Mouse (Mus musculus) retina, adult 2 months (tissue): Measurements from ENCODE around the gene Mettl16.
A peak's percentile ranks its signal among the peaks of the same experiment; 100 is the strongest.

ENCODE experiments used
- DNase-seq: peaks from one replicate; pipeline ENCODE4 v3.0.0-alpha.2; 2012; ENCODE audit warnings: low read depth, low spot score

Gene Mettl16

DNA sequence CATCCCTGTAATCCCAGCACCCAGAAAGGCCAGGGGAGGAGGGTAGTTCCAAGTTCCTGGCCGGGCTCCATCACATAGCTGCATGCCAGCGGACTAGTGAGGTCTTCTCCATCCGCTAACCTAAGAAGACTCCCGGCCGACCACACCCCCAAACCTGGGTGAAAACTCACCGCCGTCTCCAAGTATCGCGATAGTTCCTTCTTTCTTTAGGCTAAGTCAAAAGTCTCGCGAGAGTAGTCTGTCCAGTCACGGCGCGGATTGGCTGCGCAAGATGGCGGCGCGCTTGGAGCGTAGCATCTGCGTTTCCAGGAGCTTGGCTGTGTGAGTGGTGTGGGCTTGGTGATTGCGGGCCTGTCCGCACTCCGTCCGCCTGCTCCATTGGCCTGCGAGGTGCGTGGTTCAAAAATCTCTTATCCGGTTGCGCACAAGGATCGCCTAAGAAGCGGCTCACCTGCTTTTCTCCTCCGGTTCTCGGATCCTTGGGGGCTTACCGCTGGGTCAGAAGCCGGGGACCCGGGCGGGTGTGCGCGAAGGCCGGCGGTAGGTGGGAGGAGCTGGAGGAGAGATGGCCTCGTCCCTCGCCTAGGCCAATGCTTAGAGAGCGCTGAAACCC, at the start of gene Mettl16:
TSS of gene Mettl16 (plus strand) at position 236 of the 613 bp plus-strand sequence.
- DNase-seq, result peak; percentile 94

DNA sequence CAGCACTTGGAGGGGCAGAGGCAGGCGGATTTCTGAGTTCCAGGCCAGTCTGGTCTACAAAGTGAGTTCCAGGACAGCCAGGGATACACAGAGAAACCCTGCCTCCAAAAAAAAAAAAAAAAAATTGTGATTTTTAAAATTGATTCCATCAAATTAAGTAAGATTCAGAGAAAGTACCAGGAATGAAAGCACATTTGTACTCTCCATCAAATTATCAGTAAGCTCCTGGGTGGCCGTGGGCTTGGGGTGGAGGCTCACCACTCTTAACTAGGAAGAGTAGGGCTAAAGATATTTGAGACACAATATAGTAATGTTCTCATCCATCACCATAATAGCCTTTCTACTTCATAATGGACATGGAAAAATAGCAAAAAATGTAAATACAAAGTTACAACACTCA, 49.5 kb upstream of the Mettl16 start:
- DNase-seq, result no peak

DNA sequence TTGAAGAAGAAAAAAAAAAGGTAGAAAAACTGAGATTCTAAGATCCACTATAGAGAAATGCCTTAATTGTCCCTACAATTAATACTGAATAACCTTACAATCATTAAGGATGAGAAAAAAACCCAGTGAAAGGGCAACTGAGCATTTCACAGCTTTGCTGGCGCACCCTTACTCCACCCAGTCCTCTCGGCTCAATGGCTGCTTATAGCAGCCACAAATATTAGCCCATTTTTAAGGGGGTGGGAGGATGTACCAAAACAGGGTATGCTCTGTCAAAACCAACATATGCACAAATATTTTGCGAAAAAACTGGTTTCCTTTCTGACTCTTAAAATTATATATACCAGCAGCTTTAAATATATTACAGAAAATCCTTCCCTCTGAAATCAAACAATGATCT, 48.7 kb upstream of the Mettl16 start:
- no peak for DNase-seq

DNA sequence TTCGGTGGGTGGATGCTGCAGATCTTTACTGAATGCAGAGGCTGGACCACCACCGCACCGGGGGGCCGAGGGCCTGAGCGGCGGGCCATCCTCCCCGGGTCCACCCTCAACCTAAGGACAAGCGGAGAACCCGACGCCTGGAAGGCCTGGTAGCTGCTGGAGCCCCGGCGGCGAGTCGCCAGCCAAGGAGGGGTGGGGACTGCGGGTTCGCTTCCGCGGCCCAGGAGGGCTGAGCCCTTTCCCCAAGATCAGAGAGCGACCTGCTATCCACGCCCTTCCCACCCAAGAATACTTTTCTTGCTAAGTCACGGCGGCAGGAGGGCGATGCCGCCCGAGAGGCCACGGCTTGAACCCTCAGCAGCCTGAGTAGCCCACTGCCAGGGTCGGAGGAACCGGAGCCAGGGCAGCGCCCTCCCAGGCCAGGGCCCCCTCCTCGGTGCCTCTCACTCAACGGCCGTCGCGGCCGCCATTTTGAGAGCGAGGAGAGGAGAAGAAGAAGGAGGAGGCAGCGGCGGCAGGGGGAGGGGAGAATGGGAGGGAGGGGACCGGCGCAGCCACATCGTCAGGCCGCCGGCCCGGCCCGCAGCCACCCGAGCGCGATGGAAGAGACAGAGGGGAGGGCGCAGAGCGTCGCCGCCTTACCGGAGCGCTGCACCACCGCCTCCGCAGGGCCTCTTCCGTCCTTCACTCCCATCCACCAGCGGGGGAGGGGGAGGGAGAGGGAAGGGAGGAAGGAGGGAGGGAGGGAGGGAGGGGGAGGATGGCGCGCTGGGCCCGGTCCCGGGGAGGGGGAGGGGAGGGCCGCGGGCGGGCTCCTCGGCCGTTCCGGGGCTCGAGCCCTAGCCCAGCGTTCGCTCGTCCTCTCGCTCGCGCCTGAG, 47.0 kb upstream of the Mettl16 start:
- peak; percentile 85 for DNase-seq

DNA sequence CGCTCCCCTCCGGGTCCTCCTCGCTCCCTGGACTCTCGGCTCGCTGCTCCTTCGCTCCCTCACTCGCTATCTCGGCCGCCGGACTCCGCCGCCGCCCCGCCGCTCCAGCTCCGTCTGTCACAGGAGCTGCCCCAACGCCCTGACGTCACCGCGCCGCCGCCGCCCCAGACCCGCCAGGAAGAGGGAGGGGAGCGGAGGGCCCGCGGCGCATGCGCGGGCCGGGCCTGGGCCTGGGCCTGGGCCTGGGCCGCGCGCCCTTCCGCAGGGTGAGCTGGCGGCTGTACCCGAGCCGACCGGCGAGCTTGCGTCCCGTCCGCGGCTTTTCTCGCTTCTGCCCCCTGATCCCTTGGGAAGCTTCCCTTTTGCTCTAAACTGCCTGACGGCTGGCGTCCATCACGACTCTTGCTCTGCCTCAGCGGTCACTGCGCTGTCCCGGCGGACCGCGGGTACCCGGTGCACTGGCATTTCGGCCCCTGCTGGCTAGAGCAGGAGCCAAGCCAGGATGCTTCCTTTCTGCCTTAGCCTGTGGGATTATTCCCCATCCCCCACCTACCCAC, 46.3 kb upstream of the Mettl16 start, which contains the start of gene Pafah1b1:
TSS of gene Pafah1b1 (minus strand) at position 436 of the 557 bp plus-strand sequence.
- peak; percentile 88 for DNase-seq

DNA sequence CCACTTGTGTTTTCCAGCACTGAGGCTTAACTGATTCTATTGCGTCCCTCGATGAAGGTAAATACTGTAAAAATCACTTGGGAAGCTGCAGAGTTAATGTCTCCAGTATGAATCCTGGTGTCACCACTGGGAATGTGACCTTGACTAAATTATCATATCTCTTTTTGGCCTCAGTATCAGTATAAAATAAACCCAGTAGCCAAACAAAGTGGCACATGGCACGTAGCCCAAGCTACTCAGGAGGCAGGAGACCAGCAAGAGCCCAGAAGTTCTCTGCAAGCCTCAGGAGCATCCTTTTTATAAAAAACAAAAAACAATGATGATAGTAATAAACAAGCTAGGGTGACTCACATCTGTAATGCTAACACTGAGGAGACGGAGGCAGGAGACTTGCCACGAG, 45.4 kb upstream of the Mettl16 start:
- DNase-seq, result no peak

DNA sequence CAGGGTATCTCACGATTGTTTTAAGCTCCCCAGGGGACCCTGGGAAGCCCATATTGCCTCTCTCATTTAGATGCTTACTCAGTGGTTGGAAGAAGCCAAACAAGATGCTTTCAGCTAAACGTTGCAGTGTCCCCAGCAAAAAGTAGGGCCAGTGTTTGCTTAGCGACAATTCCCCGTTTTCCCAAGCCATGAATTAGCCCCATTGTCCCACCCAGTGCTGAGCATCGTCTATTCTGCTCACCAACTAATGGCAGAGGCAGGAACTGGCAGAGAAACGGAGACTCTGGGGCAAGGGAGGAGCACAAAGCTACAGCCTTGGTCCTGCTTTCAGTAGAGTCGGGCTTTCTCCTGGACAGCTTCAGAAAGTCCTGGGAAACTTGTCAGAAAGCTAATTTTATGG, 35.7 kb upstream of the Mettl16 start:
- no peak for DNase-seq

DNA sequence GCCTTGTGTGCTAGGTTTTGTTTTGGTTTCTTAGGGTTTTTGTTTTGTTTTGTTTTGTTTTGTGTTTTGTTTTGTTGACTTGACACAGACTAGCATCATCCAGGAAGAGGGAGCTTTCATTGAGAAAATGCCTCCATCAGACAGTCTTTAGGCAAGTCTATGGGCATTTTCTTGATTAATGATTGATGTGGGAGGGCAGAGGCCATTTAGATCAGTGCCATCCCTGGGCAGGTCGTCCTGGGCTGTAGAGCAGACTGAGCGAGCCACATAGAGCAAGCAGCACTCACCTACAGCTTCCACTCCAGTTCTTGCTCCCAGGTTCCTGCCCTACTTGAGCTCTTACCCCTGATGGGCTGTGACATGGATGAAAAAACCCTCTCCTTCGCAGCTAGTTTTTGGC, 32.8 kb upstream of the Mettl16 start:
- DNase-seq, result no peak

DNA sequence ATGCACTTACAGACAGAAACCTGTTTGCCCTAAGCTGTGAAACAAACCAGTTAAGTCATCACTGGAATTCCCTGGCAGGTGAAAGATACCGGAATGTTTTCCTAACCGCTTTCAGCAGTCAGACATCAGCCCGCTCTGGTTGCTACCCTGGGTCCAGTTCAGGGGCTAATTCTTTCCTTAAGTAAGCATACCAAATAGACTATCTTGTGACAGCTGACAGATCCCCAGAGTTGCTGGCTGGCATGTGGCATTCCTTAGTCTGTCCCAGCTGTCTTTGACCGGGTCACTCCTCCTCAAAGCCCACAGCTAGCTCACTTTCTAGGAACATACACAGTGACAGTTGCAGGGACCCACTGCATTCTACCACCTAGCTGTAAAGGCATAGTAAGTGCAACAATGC, 22.6 kb upstream of the Mettl16 start:
- DNase-seq, result no peak

DNA sequence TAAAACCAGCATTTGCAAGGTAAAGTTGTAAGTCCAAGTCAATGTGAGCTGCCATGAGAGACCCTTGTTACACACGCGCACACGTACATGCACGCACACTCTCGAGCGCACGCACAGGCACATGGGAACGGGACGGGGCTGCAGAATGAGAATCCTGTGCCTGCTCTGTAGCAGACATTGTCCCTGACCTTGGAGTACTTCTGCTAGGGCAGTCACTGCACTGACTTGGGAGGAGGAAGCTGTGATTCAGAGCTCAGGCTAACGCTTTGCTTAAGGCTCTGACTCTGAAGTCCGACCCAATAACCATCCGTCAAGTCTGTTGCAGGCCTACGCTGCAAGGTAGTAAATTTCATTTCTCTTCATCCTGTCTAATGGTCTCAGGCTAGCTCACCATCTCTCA, 21.4 kb upstream of the Mettl16 start:
- no peak for DNase-seq

DNA sequence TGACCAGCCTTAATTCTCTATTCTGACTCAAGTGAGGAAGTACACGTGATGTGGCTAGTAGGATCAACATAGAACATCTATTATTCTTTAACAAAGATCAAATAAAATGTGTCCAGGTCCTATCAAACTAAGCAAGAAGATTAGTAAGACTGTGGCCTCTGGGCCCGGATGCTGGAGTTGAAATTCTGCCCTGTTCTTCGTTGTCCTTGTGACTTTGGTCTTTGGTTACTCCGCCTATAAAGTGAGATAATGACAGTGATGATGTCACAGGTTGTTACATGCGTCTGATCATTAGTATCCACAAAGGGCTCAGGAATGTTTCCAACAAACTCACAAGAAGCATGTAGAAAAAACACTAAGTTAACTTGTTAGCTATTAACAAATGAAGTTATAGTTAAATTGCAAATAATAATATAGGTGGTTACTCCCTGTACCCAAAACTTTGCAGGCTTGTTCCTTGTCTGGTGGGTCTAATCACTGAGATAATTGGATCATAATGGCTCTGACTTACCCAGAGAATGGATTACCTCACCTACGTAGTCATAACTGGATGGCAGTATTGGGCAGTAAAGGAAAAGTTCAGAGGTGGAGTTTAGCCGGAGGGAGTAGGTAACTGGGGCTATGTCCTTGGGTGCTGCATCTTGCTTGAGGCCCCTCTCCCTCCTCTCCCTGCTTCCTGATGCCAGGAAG, 19.8 kb upstream of the Mettl16 start:
- DNase-seq, result no peak

DNA sequence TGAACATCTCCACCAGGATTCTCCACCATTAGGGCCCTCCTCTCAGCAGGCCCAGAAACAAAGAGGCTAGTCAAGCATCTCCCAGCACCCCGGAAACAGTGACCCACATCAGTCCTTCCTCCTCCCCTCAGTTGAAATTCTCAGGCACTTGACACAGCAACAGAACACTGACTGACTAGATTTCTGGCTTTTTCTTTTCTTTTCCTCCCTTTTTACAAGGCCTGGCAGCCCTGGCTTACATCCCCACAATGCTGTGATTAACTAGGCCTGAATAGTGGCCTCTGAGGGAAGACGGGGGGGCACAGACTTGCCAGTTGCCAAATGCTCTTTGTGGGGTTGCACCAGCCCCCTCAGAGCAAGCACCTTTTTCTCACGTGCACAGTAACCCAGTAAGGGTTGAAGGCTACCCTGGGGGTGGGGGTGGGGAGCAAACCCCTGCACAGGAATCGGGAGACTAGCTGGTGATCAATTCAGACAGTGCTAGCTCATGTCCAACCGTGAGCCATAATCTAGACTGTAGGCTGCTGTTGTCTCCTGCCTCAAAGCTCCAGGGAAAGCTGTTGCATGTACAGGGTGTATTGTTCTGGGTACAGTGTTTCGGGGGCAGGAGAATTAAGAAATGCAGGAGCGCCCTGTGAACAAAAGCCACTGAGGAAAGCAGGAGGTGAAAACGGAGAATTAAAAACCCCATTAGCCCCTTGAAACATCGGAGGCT, 19.1 kb upstream of the Mettl16 start:
- DNase-seq, result no peak

DNA sequence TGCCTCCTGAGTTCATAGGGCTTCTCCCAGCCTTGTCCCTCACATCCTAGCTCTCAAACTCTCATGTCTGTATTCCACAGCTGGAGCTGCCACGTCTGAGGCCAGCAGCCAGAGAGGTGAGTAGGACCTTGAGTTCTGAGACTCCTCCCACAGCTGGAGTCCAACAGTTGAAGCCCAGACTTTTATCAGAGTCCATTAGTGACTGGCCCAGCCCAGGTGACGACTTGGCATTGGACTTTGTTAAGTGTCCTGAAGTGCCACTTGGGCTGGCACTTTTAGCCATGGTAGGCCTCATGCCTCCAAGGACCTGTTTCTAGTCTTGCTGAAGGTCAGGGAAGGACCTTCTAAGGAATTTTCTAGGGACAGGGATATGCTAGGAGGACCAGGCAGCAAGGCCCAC, 14.0 kb upstream of the Mettl16 start:
- DNase-seq, result no peak

DNA sequence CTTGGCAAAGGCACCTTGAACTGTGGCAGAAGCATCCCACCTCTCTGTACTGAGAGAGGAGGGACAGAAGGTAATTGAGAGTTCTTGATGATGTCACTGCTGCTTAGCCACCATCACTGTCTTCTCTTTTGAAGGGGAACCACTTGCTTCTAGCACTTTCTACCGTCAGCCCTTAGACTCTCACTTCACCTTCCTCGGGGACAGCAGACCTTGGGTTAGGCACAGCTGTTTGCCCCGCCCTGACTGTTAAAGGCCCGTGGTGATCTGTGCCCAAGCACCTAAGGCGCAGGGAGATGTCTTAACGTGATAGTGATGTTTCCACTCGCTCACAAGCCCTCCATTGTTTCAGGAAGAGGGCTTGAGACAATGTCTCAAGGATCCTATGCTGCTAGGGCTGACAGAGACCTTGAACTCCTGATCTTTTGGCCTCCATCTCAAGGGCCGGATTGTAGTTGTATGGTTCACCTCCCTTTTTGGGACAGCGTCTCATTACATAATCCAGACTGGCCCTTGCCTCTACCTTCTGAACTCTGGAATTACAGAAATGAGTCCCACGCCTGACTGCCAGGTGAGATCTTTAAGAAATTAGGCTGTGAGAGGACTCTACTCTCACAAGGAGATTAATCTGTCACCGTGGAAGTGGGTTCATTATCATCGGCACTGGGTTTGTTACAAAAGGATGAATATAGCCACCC, 9.5 kb upstream of the Mettl16 start:
- no peak for DNase-seq

DNA sequence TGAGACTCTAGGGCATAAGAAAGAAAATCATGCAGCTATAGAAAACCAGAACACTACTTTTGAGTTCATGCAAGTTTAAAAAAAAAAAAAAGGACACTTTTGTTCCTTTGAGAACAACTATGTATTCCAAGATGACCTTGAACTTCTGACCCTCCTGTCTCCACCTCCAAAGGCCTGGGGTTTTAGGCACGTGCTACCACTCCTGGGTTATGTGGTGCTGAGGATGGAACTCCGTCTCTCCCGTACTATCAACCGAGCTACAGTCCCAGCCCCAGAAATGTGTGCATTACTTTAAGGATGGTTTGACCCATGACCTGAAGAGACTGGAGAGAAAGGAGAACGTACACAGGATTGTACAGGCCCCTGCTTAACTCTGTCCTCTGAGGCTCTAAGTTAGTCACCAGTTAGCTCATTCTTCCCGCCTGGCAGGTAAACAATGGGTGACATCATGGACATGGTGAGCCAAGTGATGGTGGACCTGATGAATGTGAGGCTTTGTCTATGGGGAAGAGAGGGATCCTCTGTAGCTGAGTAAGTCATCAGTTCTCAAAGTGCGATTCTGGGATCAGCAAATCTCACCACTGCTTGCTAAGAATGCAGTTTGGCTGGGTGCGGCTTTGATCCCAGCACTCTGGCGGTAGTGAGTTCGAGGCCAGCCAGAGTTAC, 6.5 kb upstream of the Mettl16 start:
- DNase-seq, result no peak

DNA sequence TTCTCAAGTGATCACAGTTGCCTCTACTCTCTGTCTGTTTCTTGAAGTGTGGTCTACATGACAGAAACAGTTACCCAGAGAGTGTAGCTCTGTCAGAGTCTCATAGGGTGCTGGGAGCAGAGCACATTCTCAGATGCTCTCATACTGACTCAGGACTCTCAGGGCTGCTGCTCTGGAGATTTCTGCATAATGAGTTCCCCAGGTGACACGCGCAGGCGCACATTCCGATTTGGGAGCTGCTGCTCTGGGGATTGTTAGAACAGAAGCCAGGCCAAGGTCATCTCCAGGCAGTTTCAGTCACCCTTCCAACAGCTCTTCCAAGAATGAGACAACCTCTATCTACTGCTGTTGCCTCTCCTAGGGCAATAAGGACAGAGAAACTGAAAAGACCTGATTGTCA, 3.2 kb upstream of the Mettl16 start:
- DNase-seq, result no peak

DNA sequence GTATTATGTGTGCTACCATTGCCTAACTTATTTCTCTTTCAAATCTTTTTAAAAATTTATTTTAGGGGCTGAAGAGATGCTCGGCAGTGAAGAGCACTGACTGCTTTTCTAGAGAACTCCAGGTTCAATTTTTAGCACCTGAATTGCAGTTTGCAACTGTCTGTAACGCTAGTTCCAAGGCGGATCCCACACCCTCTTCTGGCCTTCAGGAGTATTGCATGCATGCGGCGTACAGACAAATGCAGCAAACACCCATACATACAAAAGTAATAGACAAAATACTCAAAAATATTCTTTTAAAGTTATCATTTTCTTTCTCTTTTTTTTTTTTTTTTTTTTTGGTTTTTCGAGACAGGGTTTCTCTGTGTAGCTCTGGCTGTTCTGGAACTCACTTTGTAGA, 2.6 kb upstream of the Mettl16 start:
- no peak for DNase-seq

DNA sequence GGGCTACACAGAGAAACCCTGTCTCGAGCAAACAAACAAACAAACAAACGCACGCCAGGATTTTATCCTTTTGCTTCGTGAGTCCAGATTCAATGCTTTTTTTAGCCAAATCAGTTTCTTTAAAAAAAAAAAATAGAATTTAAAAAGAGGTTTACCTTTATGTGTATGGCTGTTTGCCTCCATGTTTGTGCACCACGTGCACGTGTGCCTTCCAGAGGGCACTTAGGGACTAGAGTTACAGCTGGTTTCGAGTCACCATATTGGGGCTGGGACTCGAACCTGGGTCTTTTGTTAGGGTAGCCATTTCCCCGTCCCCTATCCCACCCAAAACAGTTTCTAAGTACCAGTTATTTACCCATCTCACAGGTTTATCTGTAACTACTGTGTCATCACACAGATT, 593 bp upstream of the Mettl16 start:
- no peak for DNase-seq

DNA sequence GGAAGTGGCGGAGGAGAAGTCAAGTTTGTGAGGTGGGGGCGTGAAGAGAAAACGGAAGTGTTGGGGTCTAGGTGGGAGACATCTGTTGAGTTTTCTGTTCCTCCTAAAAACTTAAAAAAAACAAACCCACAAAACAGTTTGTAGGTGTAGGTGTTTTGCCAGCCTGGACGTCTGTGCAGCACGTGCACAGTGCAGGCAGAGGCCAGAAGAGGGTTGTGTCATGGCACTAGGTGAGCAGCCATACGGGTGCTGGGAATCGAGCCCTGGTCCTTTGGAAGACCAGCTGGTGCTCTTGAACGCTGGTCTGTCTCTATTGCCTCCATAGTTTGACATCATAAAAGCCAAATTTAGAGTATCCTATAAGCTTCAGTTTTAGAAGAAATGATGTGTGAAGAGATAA, 604 bp downstream of the Mettl16 start:
- DNase-seq, result no peak

DNA sequence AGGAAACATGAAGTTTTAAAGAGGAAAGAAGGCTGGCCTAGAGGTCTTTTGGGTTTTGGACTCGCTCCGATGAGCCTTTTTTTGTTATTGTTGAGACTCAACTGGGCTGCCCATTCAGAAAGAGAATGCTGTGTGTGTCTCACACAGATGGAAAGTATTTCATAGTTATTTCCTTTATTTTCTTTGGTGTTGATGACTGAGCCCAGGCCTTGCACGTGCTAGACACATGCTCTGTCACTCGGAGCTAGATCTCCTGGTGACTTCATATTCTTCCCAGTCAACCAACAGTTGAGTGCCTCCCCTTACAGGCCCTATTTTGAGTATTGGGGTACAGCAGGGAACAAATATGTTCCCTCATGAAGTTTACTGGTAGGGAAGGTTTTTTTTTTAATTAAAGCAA, 1.0 kb downstream of the Mettl16 start:
- DNase-seq, result no peak

DNA sequence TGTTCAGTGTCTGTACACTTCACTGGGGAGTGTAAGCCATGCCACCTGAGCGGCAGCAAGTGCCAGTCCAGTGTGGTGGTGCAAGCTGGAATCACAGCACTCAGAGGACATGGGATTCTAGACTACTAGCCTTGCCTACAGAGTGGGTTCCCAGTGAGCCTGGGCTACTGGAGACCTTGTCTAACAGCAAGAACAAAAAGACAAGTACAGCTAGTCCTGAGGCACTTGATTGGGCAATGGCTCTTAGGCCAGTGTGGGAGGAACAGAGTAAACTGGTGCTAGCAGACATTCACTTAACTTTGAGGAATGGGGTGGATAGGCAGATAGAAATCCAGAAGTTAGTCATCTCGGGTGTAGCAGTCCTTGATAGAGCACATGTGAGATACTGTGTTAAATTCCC, 1.8 kb downstream of the Mettl16 start:
- DNase-seq, result no peak
